Mouse (Mus musculus) cerebellum, postnatal 10 days (tissue): ENCODE results near the gene Fdxr.

ENCODE experiments used
- DNase-seq, 2 experiments: peaks; one replicate each; pipeline ENCODE4 v3.0.0; 2021; ENCODE audit warnings: mixed read lengths in 2 of 2

Gene Fdxr

GRCm38 (mm10) chr11:115267958-115268357 lies 8.9 kb downstream of the Fdxr start:
- no peak for DNase-seq

GRCm38 (mm10) chr11:115267061-115267883 lies 9.6 kb downstream of the Fdxr start, which contains the start of gene Grin2c:
Grin2c (minus strand) TSS chr11:115267243.
- peak in 1 of 2 experiments; percentile 58 for DNase-seq

- DNase-seq, result peak; percentile 62 to 67
These were observed 10.5 kb downstream of the Fdxr start for GRCm38 (mm10) chr11:115266400-115266778.

GRCm38 (mm10) chr11:115265771-115266399 lies 11.0 kb downstream of the Fdxr start:
- peak; percentile 60 to 67 for DNase-seq

DNA sequence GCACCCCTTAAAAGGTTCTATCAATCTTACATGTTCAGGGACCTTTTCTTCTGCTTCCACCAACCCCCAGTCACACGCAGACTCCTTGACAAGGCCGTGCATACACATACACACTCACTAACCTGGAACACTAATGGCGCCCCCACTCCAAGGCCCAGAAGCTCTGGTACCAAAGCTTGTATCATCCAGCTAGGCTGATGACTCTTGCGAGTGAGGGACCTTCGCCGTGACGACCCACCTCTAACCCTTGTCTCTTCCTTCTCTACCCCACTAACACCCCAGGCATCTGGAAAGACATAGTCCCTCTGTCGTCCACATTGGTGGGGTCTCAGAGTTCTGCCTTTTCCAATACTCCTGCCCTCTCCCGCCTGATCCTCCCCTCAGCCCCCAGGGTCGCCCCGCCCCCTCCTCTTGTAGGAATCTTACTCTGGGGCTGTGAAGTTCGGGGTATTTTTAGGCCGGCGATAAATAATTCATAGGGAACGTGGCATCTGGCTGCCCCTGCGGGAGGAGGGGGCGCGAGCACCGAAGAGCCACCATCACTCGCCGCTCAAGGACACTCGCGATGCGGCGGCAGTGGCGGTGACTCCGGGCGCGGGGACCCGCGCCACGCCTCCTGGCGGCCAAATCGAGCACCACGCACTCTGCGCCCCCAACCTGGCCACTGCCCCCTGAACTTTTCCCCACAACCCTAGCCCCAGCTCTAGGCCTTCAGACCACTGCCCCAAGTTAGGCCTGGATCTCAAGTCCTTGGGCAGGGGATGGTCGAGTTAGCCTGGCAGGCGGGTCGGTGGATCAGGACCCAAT lies 11.8 kb downstream of the Fdxr start:
- DNase-seq, result peak; percentile 74 to 80

GRCm38 (mm10) chr11:115264136-115264861 lies 12.6 kb downstream of the Fdxr start:
- peak in 1 of 2 experiments; percentile 54 for DNase-seq

DNA sequence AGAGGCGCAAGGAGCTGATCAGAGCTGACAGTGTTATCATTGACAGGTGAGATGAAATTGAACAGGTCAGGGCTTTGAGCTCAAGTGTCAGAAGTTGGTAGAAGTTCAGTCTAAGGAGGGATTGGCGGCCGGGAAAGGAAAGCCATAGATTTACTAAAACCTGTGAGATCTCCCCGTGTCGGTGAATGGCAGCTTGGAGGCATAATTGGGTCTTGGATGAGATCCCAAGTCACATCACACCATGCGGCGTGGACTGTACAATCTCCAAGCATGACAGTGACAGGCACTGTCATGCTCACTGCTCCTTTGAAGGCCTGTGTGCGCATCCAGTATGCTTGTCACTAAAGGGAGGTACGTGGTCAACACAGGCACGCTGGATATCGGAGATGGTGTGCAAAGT lies 13.9 kb downstream of the Fdxr start:
- peak; percentile 80 to 81 for DNase-seq

GRCm38 (mm10) chr11:115259134-115259533 lies 17.7 kb downstream of the Fdxr start:
- DNase-seq, result no peak

DNA sequence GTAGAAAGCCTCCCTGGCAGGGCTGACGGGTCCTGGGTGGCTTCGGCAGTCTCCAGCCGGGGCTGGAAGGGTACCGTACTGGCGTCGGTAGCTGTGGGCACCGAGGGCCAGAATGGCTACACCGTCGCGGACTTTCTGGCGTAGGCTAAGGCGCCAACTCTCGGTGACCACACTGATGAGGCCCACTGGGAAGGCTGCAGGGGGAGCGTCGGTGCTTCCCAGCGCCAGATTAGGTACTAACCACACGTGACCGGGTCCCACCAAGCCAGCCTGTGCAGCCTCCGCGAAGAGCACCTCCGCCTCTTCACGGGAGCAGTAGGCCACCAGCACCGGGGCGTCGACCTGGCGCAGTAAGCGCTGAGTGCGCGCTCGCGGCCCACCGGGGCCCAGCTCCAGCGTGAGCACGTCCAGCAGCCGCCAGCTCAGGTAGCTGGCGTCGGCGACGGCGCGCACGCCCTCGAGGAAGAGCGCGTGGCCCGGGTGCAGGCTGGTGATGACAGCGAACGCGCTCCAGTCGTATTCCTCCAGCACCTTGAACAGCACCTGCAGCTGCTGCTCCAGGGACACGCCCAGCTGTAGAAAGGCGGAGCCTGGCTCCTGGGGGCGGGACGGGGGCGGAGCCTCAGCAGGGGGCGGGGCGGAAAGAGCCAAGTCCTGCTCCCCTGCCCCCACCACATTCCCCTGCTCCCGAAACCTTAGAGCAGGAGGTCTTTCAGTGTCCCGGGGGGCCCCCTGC lies 18.9 kb downstream of the Fdxr start:
- DNase-seq, result no peak

GRCm38 (mm10) chr11:115251258-115251657 lies 25.6 kb downstream of the Fdxr start:
- DNase-seq, result no peak

GRCm38 (mm10) chr11:115250405-115251090 lies 26.3 kb downstream of the Fdxr start:
- DNase-seq, result no peak

DNA sequence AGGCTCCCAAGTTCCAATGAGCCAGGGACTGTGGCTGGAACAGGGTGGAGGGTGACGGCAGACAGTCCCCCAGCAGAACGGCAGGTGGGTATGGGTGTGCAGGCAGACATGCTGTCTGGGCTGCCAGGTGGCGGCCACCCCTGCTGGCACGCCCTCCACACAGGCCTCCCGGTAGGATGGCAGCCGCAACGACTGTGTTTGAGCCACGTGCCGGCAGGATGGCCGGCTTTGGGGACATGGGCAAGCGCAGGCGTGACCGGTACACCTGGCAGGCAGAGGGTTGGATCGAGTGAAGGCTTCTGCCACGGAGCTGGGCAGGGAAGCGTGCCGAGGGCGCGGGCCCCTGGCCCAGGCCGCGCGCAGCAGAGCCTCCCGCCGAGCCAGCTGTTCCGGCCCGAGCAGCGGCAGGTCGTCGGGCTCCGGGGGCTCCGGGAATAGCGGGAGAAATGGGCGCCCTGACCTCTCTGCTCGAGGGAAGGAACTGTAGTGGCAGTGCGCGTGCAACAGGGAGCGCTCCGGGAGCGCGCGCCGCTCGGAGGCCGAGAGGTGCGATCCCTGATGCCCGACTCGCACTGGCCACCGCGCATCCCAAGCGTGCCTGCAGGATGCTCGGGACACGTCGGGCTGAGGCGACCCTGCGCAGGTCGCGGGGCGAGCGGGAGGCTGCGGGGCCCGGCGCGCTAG lies 27.0 kb downstream of the Fdxr start:
- DNase-seq, result peak; percentile 63 to 70

GRCm38 (mm10) chr11:115247945-115248344 lies 28.9 kb downstream of the Fdxr start:
- DNase-seq, result no peak

GRCm38 (mm10) chr11:115247240-115247639 lies 29.6 kb downstream of the Fdxr start:
- peak in 1 of 2 experiments; percentile 34 for DNase-seq

DNA sequence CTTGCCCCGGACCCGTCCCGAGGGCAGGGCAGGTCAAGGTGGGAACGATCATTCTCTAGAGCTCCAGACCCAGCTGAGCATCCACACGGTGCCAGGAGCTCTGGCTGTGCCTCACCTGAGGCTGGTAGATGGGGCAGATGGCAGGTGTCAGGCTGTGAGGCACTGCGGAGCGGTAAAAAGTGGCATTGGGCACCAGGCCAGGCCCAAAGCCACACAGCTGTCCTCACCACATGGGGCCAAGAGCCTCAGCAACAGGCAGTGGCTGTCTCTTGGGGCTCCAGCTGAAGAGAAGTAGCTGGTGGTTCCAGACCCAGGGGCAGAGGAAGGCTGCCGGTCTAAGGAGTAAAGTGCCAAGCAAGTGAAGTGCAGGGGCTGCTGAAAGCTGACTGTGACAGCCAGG lies 30.5 kb downstream of the Fdxr start:
- peak; percentile 74 to 75 for DNase-seq

DNA sequence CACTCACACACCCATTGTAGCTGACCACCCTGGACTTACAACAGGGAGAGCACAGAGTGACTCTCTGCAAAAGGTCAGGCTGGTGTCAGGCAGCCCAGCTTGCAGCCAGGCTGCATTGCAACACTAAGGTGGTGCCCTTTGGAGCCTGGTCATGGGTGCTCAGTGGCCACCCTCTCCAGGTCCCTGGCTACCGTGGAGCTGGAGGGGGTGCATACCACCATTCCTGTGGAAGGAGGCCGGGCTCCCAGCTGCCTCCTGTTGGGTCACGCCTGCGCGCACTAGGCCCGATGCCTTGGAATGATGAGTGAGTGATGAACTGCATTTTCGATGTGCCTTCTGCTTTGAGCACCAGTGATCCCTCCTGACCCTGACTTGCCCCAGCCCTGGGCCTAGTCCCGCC lies 32.0 kb downstream of the Fdxr start:
- no peak for DNase-seq

- no peak for DNase-seq
These were observed 33.1 kb downstream of the Fdxr start for GRCm38 (mm10) chr11:115243783-115244182.

DNA sequence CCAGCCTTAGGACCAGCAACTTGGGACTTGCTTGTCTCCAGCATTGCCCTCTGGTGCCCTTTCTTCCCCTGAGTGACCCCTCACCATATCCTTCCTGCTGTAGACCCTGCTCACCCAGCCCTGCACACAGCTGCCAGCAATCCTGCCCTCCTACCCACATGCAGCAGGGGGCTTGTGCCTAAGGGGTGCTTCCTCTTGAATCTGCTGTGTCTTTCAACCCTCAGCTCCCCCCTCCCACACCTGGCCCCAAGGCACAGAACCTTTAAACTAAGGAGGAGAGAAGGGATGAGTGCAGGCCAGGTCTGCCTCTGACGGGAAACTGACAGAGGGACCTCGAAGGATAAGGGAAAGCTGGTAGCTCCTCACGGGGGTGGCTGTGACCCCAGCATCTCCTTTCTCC lies 34.1 kb downstream of the Fdxr start:
- no peak for DNase-seq

GRCm38 (mm10) chr11:115241402-115241801 lies 35.4 kb downstream of the Fdxr start:
- peak; percentile 73 to 75 for DNase-seq

DNA sequence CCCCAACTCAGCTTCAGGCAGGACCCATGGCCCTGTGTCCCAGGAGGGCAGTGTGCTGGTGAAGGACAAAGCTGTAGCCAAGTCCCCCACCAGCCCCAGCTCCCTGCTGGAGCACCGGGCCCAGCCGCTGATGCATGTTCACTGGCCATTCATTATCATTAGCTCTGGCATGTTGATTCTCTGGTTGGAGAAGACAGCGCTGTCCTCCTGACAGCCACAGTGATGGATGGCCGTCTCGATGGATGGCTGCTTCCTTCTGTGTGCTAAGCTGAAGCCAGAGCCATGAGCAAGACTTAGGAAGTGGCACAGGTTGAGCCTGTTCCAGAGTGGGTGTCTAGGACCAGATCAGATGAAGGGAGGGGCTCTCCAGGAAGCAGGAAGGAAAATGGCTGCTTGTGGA lies 40.3 kb downstream of the Fdxr start:
- DNase-seq, result no peak
